Mouse (Mus musculus): ENCODE data around the gene Lrrc8c.

Lrrc8c gene

GRCm38 (mm10) chr5:105500132-105501121 lies 18.8 kb upstream of the Lrrc8c start:
- ATAC-seq (ENCODE audit: insufficient number of reproducible peaks, low FRiP score, low TSS enrichment), result no peak

GRCm38 (mm10) chr5:105501136-105501535 lies 18.1 kb upstream of the Lrrc8c start:
- no peak for ATAC-seq (ENCODE audit: insufficient number of reproducible peaks, low FRiP score, low TSS enrichment)

GRCm38 (mm10) chr5:105508813-105509212 lies 10.4 kb upstream of the Lrrc8c start:
- no peak for ATAC-seq (ENCODE audit: insufficient number of reproducible peaks, low FRiP score, low TSS enrichment)

GRCm38 (mm10) chr5:105512297-105512696 lies 6.9 kb upstream of the Lrrc8c start:
- no peak for ATAC-seq (ENCODE audit: insufficient number of reproducible peaks, low FRiP score, low TSS enrichment)

- no peak for ATAC-seq (ENCODE audit: insufficient number of reproducible peaks, low FRiP score, low TSS enrichment)
Observed at GRCm38 (mm10) chr5:105515532-105515931, 3.7 kb upstream of the Lrrc8c start.

GRCm38 (mm10) chr5:105516290-105516689 lies 2.9 kb upstream of the Lrrc8c start:
- no peak for ATAC-seq (ENCODE audit: insufficient number of reproducible peaks, low FRiP score, low TSS enrichment)

GRCm38 (mm10) chr5:105517992-105518625 lies 1.1 kb upstream of the Lrrc8c start:
- no peak for ATAC-seq (ENCODE audit: insufficient number of reproducible peaks, low FRiP score, low TSS enrichment)

- ATAC-seq (ENCODE audit: insufficient number of reproducible peaks, low FRiP score, low TSS enrichment), result no peak
Observed at GRCm38 (mm10) chr5:105518626-105519095, 527 bp upstream of the Lrrc8c start.

GRCm38 (mm10) chr5:105519976-105520300 lies 750 bp downstream of the Lrrc8c start:
- ATAC-seq (ENCODE audit: insufficient number of reproducible peaks, low FRiP score, low TSS enrichment), result no peak

GRCm38 (mm10) chr5:105520442-105520965 lies 1.3 kb downstream of the Lrrc8c start:
- ATAC-seq (ENCODE audit: insufficient number of reproducible peaks, low FRiP score, low TSS enrichment), result no peak

GRCm38 (mm10) chr5:105523452-105523851 lies 4.3 kb downstream of the Lrrc8c start:
- ATAC-seq (ENCODE audit: insufficient number of reproducible peaks, low FRiP score, low TSS enrichment), result no peak

- ATAC-seq (ENCODE audit: insufficient number of reproducible peaks, low FRiP score, low TSS enrichment), result no peak
Observed at GRCm38 (mm10) chr5:105525004-105525403, 5.8 kb downstream of the Lrrc8c start.

GRCm38 (mm10) chr5:105526107-105526645 lies 7.0 kb downstream of the Lrrc8c start:
- ATAC-seq (ENCODE audit: insufficient number of reproducible peaks, low FRiP score, low TSS enrichment), result no peak

- no peak for ATAC-seq (ENCODE audit: insufficient number of reproducible peaks, low FRiP score, low TSS enrichment)
Observed at GRCm38 (mm10) chr5:105526766-105527165, 7.6 kb downstream of the Lrrc8c start.

GRCm38 (mm10) chr5:105527477-105528331 lies 8.5 kb downstream of the Lrrc8c start:
- no peak for ATAC-seq (ENCODE audit: insufficient number of reproducible peaks, low FRiP score, low TSS enrichment)

- no peak for ATAC-seq (ENCODE audit: insufficient number of reproducible peaks, low FRiP score, low TSS enrichment)
Observed at GRCm38 (mm10) chr5:105530576-105530975, 11.4 kb downstream of the Lrrc8c start.

- no peak for ATAC-seq (ENCODE audit: insufficient number of reproducible peaks, low FRiP score, low TSS enrichment)
Observed at GRCm38 (mm10) chr5:105535186-105535585, 16.0 kb downstream of the Lrrc8c start.

- ATAC-seq (ENCODE audit: insufficient number of reproducible peaks, low FRiP score, low TSS enrichment), result no peak
Observed at GRCm38 (mm10) chr5:105536172-105536571, 17.0 kb downstream of the Lrrc8c start.

- no peak for ATAC-seq (ENCODE audit: insufficient number of reproducible peaks, low FRiP score, low TSS enrichment)
Observed at GRCm38 (mm10) chr5:105537101-105537723, 18.0 kb downstream of the Lrrc8c start.

GRCm38 (mm10) chr5:105541051-105541450 lies 21.9 kb downstream of the Lrrc8c start:
- no peak for ATAC-seq (ENCODE audit: insufficient number of reproducible peaks, low FRiP score, low TSS enrichment)
